Mouse (Mus musculus): ENCODE results near the gene Vmn2r94. TPM values are rescaled to one million over a fixed set of nuclear protein-coding genes. Genes with fewer than 3 reads are reported as not detected.

The Vmn2r94 gene
- polyA plus RNA-seq (2015; fragmentation: Nextera tagmentation; extraction: Ambion mirVana) = not detected in 2 replicates

DNA sequence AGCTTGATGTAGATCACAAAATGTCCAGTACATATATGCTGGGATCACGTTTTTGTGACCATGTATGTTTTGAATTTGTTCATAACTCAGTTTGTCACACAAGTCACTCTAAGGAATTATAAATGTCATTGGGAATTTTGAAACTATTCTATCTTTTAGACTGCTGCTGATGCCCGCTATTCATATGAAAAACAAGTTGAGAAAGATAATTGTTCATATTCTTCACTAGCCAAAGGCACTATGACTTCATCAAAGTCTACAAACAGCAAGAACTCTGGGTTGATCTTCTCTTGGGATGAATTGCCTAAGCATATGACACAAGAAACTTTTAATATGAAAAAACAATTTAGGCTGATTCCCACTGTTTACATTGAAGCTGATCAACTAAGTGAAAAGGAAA is at the start of gene Vmn2r94:
Vmn2r94 (minus strand) TSS at position 101 of the 400 bp plus-strand sequence.
- Histone ChIP-seq H3K27ac (no peak within 1 kb of the TSS), H3K9ac (no peak within 1 kb of the TSS), H3K4me1 (no peaks in the 10 kb centered on the region), H3K9me3 (replicated peaks) (peaks cover 8% of the 10 kb centered on the region), H3K27me3 (no peaks in the 10 kb centered on the region), H3K4me3 (no peak within 1 kb of the TSS), H3K4me2 (no peak within 1 kb of the TSS), H3K36me3 (ENCODE audit: poor library complexity, severe bottlenecking) (no peaks in the 10 kb centered on the region)
- no peak for ATAC-seq
- WGBS = 67% methylated on average over 2 of the region's 2 CpGs

DNA sequence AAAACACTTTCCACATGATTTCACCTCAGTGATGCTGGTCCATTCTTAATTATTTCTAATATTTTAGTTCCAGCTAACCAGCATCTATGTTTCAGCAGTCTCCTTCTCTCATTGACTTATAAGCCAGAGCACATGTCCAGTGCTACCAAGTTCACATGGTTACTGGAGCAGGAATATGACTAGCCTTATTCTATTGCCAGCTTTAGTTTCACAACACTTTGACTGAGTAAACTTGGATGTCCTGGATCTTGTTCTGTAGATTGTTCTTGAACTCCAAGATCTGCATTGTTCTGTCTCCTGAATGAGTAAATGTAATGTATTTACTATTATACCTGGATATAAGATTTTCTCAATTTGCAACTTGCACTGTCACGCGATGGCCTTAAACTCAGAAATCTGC is 45.5 kb upstream of the Vmn2r94 start:
- no peak overlapping the region for H3K27ac ChIP-seq
- H3K9me3 ChIP-seq (replicated peaks) = peaks cover 25% of the 10 kb centered on the region
- no peaks in the 10 kb centered on the region for H3K27me3 ChIP-seq
- H3K9ac ChIP-seq = no peak overlapping the region
- H3K4me1 ChIP-seq = no peaks in the 10 kb centered on the region
- no peaks in the 10 kb centered on the region for H3K36me3 ChIP-seq (ENCODE audit: poor library complexity, severe bottlenecking)
- no peak overlapping the region for H3K4me3 ChIP-seq
- ATAC-seq = no peak
- no peak overlapping the region for H3K4me2 ChIP-seq
- WGBS = 88% methylated on average over 2 of the region's 2 CpGs

- no peaks in the 10 kb centered on the region for H3K4me1 ChIP-seq
- no peak within 1 kb of the TSS for H3K4me3 ChIP-seq
- no peaks in the 10 kb centered on the region for H3K27me3 ChIP-seq
- H3K36me3 ChIP-seq (ENCODE audit: poor library complexity, severe bottlenecking) = no peaks in the 10 kb centered on the region
- peaks cover 4% of the 10 kb centered on the region for H3K9me3 ChIP-seq (replicated peaks)
- H3K4me2 ChIP-seq = no peak within 1 kb of the TSS
- H3K27ac ChIP-seq = no peak within 1 kb of the TSS
- H3K9ac ChIP-seq = no peak within 1 kb of the TSS
- ATAC-seq = no peak
- WGBS = 43% methylated on average over 1 of the region's 1 CpGs
Observed at GRCm38 (mm10) chr17:18297799-18298198, 20.2 kb upstream of the Vmn2r94 start, which contains the start of gene Vmn2r93. Gene Vmn2r93 (plus strand): TSS chr17:18298099.

DNA sequence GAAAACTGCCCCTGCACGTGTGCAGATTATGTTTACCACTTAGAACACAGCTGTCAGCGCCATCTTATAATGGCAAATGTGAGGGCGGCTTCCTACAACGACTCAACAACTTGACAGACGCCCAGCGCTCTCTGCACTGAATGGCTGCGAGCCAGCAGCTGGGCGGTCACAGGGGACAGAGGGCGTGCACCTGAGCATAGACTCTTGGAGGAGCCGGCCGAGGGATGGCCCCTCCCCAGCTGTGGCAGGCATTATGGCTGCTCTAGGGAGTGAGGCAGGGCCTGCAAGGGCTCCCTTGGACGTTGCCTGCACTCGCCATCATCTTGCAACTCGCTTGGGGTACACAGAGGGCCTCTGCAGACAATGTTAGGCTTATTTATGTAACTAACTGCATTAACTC is 40.6 kb downstream of the Vmn2r94 start:
- Histone ChIP-seq H3K36me3 (ENCODE audit: poor library complexity, severe bottlenecking) (no peaks in the 10 kb centered on the region), H3K4me1 (no peaks in the 10 kb centered on the region), H3K9me3 (replicated peaks) (peaks cover 29% of the 10 kb centered on the region), H3K9ac (no peak overlapping the region), H3K4me2 (no peak overlapping the region), H3K4me3 (no peak overlapping the region), H3K27ac (no peak overlapping the region), H3K27me3 (no peaks in the 10 kb centered on the region)
- 81% methylated on average over 13 of the region's 14 CpGs for WGBS
- ATAC-seq = no peak

DNA sequence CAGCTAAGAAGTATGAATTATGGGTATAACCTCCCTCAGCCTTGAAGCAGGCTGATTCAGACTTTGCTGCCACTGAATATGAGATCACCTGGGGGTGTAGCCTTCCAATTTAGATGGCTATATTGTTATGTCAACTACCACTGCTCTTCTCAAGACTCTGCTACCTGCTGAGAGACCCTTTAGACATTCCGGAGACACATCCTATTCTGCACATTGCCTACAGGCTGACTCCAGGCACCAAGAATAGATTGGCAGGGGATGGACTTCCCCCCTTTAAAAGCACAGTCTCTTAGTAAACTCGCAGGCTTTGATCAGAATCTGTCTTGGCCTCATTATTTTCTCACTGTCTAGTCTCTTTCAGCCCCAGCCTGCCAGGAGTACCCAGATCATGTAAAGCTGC is 45.6 kb downstream of the Vmn2r94 start:
- Histone ChIP-seq H3K4me2 (no peak overlapping the region), H3K36me3 (ENCODE audit: poor library complexity, severe bottlenecking) (no peaks in the 10 kb centered on the region), H3K27me3 (no peaks in the 10 kb centered on the region), H3K4me1 (no peaks in the 10 kb centered on the region), H3K27ac (no peak overlapping the region), H3K4me3 (no peak overlapping the region), H3K9ac (no peak overlapping the region), H3K9me3 (replicated peaks) (peaks cover 23% of the 10 kb centered on the region)
- WGBS = 74% methylated on average over 2 of the region's 2 CpGs
- no peak for ATAC-seq

DNA sequence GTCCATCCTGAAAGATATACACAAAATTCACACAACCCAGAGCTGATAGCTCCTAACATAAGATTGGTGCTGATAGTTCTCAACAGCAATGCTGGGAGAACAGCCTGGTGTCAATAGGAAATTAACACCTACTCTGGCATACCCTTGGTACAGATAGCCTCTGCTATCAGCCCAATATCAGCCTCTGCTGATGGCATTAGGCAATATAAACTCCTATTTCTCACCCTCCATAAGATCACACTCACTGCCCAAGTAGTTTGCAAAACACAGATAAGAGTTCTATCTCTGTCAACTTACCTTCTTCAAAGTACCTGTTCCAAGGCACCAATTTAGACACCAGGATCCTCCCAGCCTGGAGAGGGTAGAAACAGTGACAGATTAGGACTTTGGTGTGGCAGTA is 56.3 kb downstream of the Vmn2r94 start:
- Histone ChIP-seq H3K4me3 (no peak overlapping the region), H3K4me2 (no peak overlapping the region), H3K27me3 (no peaks in the 10 kb centered on the region), H3K9ac (no peak overlapping the region), H3K27ac (no peak overlapping the region), H3K36me3 (ENCODE audit: poor library complexity, severe bottlenecking) (no peaks in the 10 kb centered on the region), H3K9me3 (replicated peaks) (peaks cover 28% of the 10 kb centered on the region), H3K4me1 (no peaks in the 10 kb centered on the region)
- no peak for ATAC-seq

Other genes starting within 250 kb of the Vmn2r94 start
- not detected in 2 replicates for gene Vmn2r124, start 228.3 kb downstream of the Vmn2r94 start, polyA plus RNA-seq (2015; fragmentation: Nextera tagmentation; extraction: Ambion mirVana)
- not detected in 2 replicates for gene Vmn2r91, start 192.7 kb downstream of the Vmn2r94 start, polyA plus RNA-seq (2015; fragmentation: Nextera tagmentation; extraction: Ambion mirVana)
- not detected in 2 replicates for gene Vmn2r92, start 125.9 kb downstream of the Vmn2r94 start, polyA plus RNA-seq (2015; fragmentation: Nextera tagmentation; extraction: Ambion mirVana)
- gene Vmn2r93, start 20.3 kb upstream of the Vmn2r94 start, polyA plus RNA-seq (2015; fragmentation: Nextera tagmentation; extraction: Ambion mirVana) = not detected in 2 replicates
- gene Vmn2r95, start 146.3 kb upstream of the Vmn2r94 start, polyA plus RNA-seq (2015; fragmentation: Nextera tagmentation; extraction: Ambion mirVana) = not detected in 2 replicates